Mouse (Mus musculus) ES-E14 (cell line): ENCODE data around the gene Ost4. TPM values are rescaled to one million over a fixed set of nuclear protein-coding genes. Genes with fewer than 3 reads are reported as not detected.

Experiments used
- DNase-seq: peaks from one replicate; pipeline ENCODE4 v3.0.0-alpha.2; 2013; ENCODE audit warnings: low read depth, low spot score
- H3K27ac ChIP-seq: 2 replicates; pipeline ENCODE4 v1.5.1; 2012; ENCODE audit warnings: low read depth, mild to moderate bottlenecking, low read length, moderate library complexity, mixed read lengths; ENCODE audit not compliant: poor library complexity, insufficient read depth, severe bottlenecking
- H3K36me3 ChIP-seq: 2 replicates; pipeline ENCODE4 v1.6.1; 2012; ENCODE audit warnings: mild to moderate bottlenecking, low read length, moderate library complexity, mixed read lengths; ENCODE audit not compliant: control insufficient read depth, poor library complexity, insufficient read depth, severe bottlenecking
- H3K4me1 ChIP-seq, 2 experiments: fragments of 150-350 bp in 1 of 2; sonication (generic) in 1 of 2; 2 replicates each; pipeline ENCODE4 v1.6.1; 2012; ENCODE audit warnings: low read length in 2 of 2, mild to moderate bottlenecking in 1 of 2, mixed read lengths in 1 of 2; ENCODE audit not compliant: control insufficient read depth in 2 of 2, insufficient read depth in 2 of 2, poor library complexity in 1 of 2
- H3K4me3 ChIP-seq, 2 experiments: fragments of 150-350 bp in 1 of 2; sonication (generic) in 1 of 2; 2 replicates each; pipeline ENCODE4 v1.5.1; 2012; ENCODE audit warnings: low read length in 2 of 2, low read depth in 1 of 2, mild to moderate bottlenecking in 1 of 2, mixed read lengths in 1 of 2; ENCODE audit not compliant: insufficient read depth in 1 of 2, poor library complexity in 1 of 2, severe bottlenecking in 1 of 2
- H3K9ac ChIP-seq: 2 replicates; pipeline ENCODE4 v1.6.1; 2012; ENCODE audit warnings: low read depth, mild to moderate bottlenecking, low read length, mixed read lengths; ENCODE audit not compliant: poor library complexity, insufficient read depth, severe bottlenecking
- H3K9me3 ChIP-seq: fragments of 150-350 bp; sonication (generic); 2 replicates; pipeline ENCODE4 v1.6.1; 2012; ENCODE audit warnings: low read depth, mild to moderate bottlenecking, low read length; ENCODE audit not compliant: control insufficient read depth, insufficient read depth
- CHD2 ChIP-seq: IDR thresholded peaks from 2 replicates; pipeline ENCODE4 v1.6.1; 2014; ENCODE audit warnings: mild to moderate bottlenecking, low read depth, low read length, inconsistent platforms
- HCFC1 ChIP-seq: IDR thresholded peaks from 2 replicates; pipeline ENCODE4 v1.6.1; 2012; ENCODE audit warnings: low read length, inconsistent platforms, borderline replicate concordance; ENCODE audit not compliant: insufficient read depth
- MAFK ChIP-seq: IDR thresholded peaks from 2 replicates; pipeline ENCODE4 v1.6.1; 2014; ENCODE audit warnings: mild to moderate bottlenecking, low read depth, low read length, inconsistent platforms; ENCODE audit not compliant: insufficient read depth
- ZC3H11A ChIP-seq: IDR thresholded peaks from 2 replicates; pipeline ENCODE4 v1.6.1; 2012; ENCODE audit warnings: low read depth, mild to moderate bottlenecking, inconsistent platforms, low read length, borderline replicate concordance
- ZNF384 ChIP-seq: IDR thresholded peaks from 2 replicates; pipeline ENCODE4 v1.6.1; 2012; ENCODE audit warnings: low read depth, low read length, inconsistent platforms
- in situ Hi-C, 2 experiments: fragments of 600-800 bp; cut with MboI; formaldehyde crosslinking; loops; one replicate each; pipeline ENCODE4 v1.15.1; 2025; ENCODE audit warnings: low sequenced_read_pairs in 2 of 2, inconsistent platforms in 1 of 2; ENCODE audit not compliant: unreplicated experiment in 2 of 2
- total RNA-seq: library from RNA; depleted of rRNA; stranded (reverse); fragments of 300-350 nt; gene quantifications from 2 replicates; pipeline ENCODE4 v1.2.3, GENCODE M21; 2012; rRNA removed

The Ost4 gene
- 203 and 229 TPM in 2 replicates for total RNA-seq

DNA sequence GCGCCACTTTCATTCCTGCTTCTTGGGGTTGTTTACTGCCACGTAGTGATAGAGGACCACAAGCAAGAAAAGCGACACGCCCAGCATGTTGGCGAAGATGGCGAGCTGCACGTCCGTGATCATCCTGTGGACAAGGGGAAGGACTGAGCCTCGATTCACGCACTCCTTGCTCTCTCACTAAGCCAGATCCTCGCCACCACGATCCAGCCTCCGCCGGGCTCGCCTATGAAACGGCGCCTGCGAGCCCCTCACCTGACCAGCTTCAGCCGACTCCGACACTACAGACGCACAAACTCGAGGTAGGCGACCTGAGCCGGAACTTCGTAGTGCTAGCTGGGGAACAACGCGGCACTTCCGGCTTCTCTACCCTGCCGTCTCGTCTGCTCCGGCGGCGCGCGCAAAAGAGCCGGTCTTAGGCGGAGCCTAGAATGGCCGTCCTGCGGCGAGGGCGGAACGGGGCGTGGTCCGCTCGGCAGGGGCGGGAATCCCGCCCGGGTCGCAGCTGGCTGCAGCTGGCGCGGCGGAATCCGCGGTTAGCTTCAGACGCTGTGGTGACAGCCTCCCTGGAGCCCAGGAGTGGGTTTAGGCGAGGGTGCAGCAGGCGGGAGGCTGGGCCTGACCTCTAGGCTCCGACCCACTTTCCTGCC is at the start of gene Ost4:
Ost4 (minus strand) TSS at position 376 of the 647 bp plus-strand sequence.
- TF ChIP-seq HCFC1 = peak; percentile 78; the same call in 1 of the 2 replicates
- TF ChIP-seq MAFK = no peak
- Histone ChIP-seq H3K9ac (peak within 1 kb of the TSS; percentile 94), H3K9me3 (no peaks in the 10 kb centered on the region), H3K4me1 (peaks cover 4 to 11% of the 10 kb centered on the region in 2 experiments; a peak in 3 of 4 replicates), H3K4me3 (peak within 1 kb of the TSS; percentile 71 to 87), H3K36me3 (peaks cover 17% of the 10 kb centered on the region), H3K27ac (peak within 1 kb of the TSS; percentile 42)
- in situ Hi-C loops = no loop called here
- DNase-seq = peak; percentile 93

DNA sequence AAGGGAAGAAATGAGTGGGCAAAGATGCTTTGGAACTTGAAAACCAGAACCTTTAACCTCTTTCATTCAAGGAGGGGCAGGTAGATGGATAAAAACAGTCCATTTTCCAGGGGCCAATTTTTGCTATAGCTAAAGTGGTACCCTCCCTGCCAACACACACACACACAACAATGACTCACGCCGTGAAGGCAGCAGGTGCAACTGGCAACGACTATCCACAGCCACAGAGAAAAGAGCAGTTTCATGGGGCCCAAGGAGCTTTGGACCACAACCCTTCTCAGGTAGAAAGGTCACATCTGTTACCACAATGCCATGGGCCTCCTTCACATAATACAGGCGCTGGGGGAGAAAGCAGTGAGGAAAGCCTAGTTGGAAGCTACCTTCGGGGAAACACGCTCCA is 48.2 kb upstream of the Ost4 start:
- peaks cover 39% of the 10 kb centered on the region for H3K36me3 ChIP-seq
- no peak overlapping the region for H3K4me3 ChIP-seq
- H3K4me1 ChIP-seq = peaks cover 0 to 2% of the 10 kb centered on the region in 2 experiments; a peak in 1 of 4 replicates
- H3K9me3 ChIP-seq = no peaks in the 10 kb centered on the region
- TF ChIP-seq MAFK = no peak
- TF ChIP-seq ZC3H11A = no peak
- no peak for TF ChIP-seq HCFC1
- TF ChIP-seq CHD2 = no peak
- TF ChIP-seq ZNF384 = no peak
- no peak overlapping the region for H3K27ac ChIP-seq
- DNase-seq = no peak
- in situ Hi-C loops = no loop called here
- H3K9ac ChIP-seq = no peak overlapping the region

GRCm38 (mm10) chr5:30954556-30954955 is 47.0 kb upstream of the Ost4 start:
- Histone ChIP-seq H3K4me3 (no peak overlapping the region), H3K36me3 (peaks cover 39% of the 10 kb centered on the region), H3K27ac (no peak overlapping the region), H3K9ac (no peak overlapping the region), H3K4me1 (peaks cover 0 to 2% of the 10 kb centered on the region in 2 experiments; a peak in 1 of 4 replicates), H3K9me3 (no peaks in the 10 kb centered on the region)
- TF ChIP-seq HCFC1 (no peak), MAFK (no peak), ZC3H11A (no peak), ZNF384 (no peak), CHD2 (no peak)
- no peak for DNase-seq
- in situ Hi-C loops = no loop called here

DNA sequence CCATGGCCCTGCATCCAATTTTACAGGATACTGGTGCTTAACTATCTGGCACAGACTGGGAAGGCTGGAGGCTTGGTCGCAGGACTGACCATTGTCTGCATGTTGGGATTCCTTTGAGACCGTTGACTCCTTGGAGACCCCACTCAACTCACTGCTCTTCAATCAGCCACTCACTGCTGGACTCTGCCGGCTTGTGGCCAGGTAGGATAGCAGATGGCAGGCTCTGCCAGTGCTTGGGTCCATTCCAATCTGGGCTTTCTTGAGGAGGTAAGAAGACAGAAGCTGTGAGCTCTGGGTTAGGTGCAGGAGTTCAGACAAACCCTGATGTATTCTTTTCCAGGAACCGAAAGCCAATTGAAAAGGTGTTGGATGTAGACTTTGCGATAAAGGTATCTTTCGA is 46.5 kb upstream of the Ost4 start:
- Histone ChIP-seq H3K9me3 (no peaks in the 10 kb centered on the region), H3K36me3 (peaks cover 39% of the 10 kb centered on the region)

DNA sequence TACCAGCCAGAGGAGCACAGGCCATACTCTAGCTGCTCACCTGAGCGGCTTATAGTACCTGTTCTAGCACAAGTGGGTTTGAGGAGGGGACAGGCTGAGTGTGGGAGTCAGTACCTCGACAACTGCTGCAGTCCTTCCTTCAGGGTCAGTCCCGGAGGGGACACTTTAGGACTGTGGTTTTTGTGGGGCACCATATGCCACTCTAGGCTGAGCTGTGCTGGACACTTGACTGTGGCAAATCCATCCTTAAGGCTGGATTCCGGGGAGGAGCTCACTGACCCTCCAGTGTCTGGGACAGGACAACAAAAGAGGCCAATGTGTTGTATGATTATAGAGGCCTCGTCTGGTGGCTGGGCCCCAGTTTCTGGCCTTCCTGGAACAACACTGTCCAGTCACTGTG is 45.0 kb upstream of the Ost4 start:
- Histone ChIP-seq H3K4me1 (peaks cover 0 to 5% of the 10 kb centered on the region in 2 experiments; a peak in 2 of 4 replicates), H3K9ac (no peak overlapping the region), H3K36me3 (peaks cover 29% of the 10 kb centered on the region), H3K27ac (no peak overlapping the region), H3K4me3 (no peak overlapping the region), H3K9me3 (no peaks in the 10 kb centered on the region)
- TF ChIP-seq CHD2 = no peak
- TF ChIP-seq MAFK = no peak
- TF ChIP-seq ZC3H11A = no peak
- TF ChIP-seq ZNF384 = no peak
- TF ChIP-seq HCFC1 = no peak
- DNase-seq = no peak
- in situ Hi-C loops = no loop called here

More for the DNA sequence above, 46.5 kb upstream of the Ost4 start:
- Histone ChIP-seq H3K27ac (no peak overlapping the region), H3K4me3 (no peak overlapping the region), H3K4me1 (peaks cover 0 to 3% of the 10 kb centered on the region in 2 experiments; a peak in 2 of 4 replicates), H3K9ac (no peak overlapping the region)
- TF ChIP-seq HCFC1 (no peak), CHD2 (no peak), MAFK (no peak), ZC3H11A (no peak), ZNF384 (no peak)
- in situ Hi-C loops = no loop called here
- no peak for DNase-seq
